Mouse (Mus musculus): ENCODE results near the gene Olfr711.
"Not testable (repeated sequence)": the region's sequence is repeated elsewhere in the genome, so short reads cannot be mapped to it uniquely, and the experiment has no call there.

The Olfr711 gene

GRCm38 (mm10) chr7:106975353-106975752 is at the start of gene Olfr711:
TSS of gene Olfr711 (minus strand) at chr7:106975453.
- no peak for DNase-seq (ENCODE audit: low read depth)

- DNase-seq (ENCODE audit: low read depth), result no peak
These were observed 30.7 kb upstream of the Olfr711 start, which contains the start of gene Olfr2 for GRCm38 (mm10) chr7:107005972-107006371. TSS of gene Olfr2 (minus strand) at chr7:107006072.

- no peak for DNase-seq (ENCODE audit: low read depth)
These were observed 28.9 kb upstream of the Olfr711 start for GRCm38 (mm10) chr7:107004169-107004568.

GRCm38 (mm10) chr7:107000798-107001197 is 25.5 kb upstream of the Olfr711 start:
- peak; percentile 2 for DNase-seq (ENCODE audit: low read depth)

GRCm38 (mm10) chr7:106985236-106985635 is 10.0 kb upstream of the Olfr711 start:
- DNase-seq (ENCODE audit: low read depth), result peak; percentile 1

- DNase-seq (ENCODE audit: low read depth), result peak; percentile 9
These were observed 7.8 kb downstream of the Olfr711 start for GRCm38 (mm10) chr7:106967503-106967902.

- DNase-seq (ENCODE audit: low read depth), result no peak
These were observed 11.4 kb downstream of the Olfr711 start, which contains the start of gene Olfr6 for GRCm38 (mm10) chr7:106963837-106964236. TSS of gene Olfr6 (minus strand) at chr7:106963937.

GRCm38 (mm10) chr7:106948212-106948611 is 27.0 kb downstream of the Olfr711 start, which contains the start of gene Olfr710:
TSS of gene Olfr710 (minus strand) at chr7:106948312.
- no peak for DNase-seq (ENCODE audit: low read depth)

GRCm38 (mm10) chr7:106932119-106932518 is 43.1 kb downstream of the Olfr711 start, which contains the start of gene Olfr709-ps1:
TSS of gene Olfr709-ps1 (minus strand) at chr7:106932219.
- DNase-seq (ENCODE audit: low read depth), result no peak

- not testable (repeated sequence) for DNase-seq (ENCODE audit: low read depth)
These were observed 54.3 kb downstream of the Olfr711 start for GRCm38 (mm10) chr7:106920961-106921360.
